Comparison of ENCODE assay signal across 8 mouse cellular contexts in the genomic region with DNA sequence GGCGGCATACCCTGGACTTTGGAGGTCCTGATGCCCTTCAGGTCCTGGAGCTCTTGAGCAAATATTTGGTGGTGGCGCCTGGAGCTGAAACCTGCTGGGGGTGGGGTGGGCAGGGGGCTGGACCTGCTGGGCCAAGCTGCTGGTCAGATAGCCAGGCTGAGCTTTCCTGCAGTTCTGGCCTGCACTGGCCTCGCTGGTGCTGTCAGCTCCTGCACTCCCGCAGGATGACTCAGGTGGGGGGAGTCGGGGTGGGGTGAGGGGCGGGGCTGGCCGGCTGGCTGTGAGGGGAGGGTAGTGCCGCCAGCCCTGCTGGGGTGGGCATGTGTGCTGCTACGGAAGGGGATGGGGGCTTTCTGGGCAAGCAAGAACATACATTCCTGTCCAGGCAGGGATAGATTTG. TPM values are rescaled to one million over a fixed set of nuclear protein-coding genes. Genes with fewer than 3 reads are reported as not detected.
A peak's percentile ranks its signal among the peaks of the same experiment; 100 is the strongest.
DNase-seq lines count a peak whose midpoint lies in the region; ATAC-seq and TF ChIP-seq lines count a peak whose summit lies in the region.

No protein-coding gene starts in this region.

- no peak for TF ChIP-seq POLR2A in liver, adult 2 months (IDR thresholded peaks at IDR 0.05; ENCODE audit: extremely low read depth, insufficient read depth, low read length)

- WGBS in neural tube, embryonic 11.5 days = 7% methylated on average over 9 of the region's 9 CpGs
- 19% methylated on average over 8 of the region's 9 CpGs for WGBS in liver, adult 2 months

- peaks cover 26% of the 10 kb centered on the region for H3K27me3 ChIP-seq in erythroblast, embryonic 14.5 days (ENCODE audit: control insufficient read depth)
- H3K27me3 ChIP-seq in neural tube, embryonic 11.5 days (ENCODE audit: control insufficient read depth, insufficient read depth, low read length) = no peaks in the 10 kb centered on the region
- no peaks in the 10 kb centered on the region for H3K27me3 ChIP-seq in liver, adult 2 months (ENCODE audit: control insufficient read depth, insufficient read depth, low read length)

- ATAC-seq in erythroblast, adult 5-6 weeks (replicated peaks; ENCODE audit: low FRiP score, poor library complexity, severe bottlenecking) = no peak
- ATAC-seq in neural tube, embryonic 11.5 days (ENCODE audit: insufficient read depth, low FRiP score, low TSS enrichment) = no peak

- H3K4me2 ChIP-seq in neural tube, embryonic 11.5 days (ENCODE audit: low read depth) = no peak overlapping the region

- DNase-seq in neural tube, embryonic 11.5 days (ENCODE audit: low spot score) = no peak
- DNase-seq in neural tube, embryonic 10.5 days (ENCODE audit: extremely low spot score, low spot score) = no peak
- no peak for DNase-seq in liver, adult 2 months (ENCODE audit: extremely low read depth, low read depth, low spot score)
- peak; percentile 76 for DNase-seq in yolk sac, embryonic 10.5 days (ENCODE audit: low spot score)
- DNase-seq in frontal cortex, postnatal 10 days (ENCODE audit: low spot score in 2 of 2) = no peak
- DNase-seq in thymus, adult 18-20 months = no peak

- TF ChIP-seq CTCF in liver, adult 2 months (IDR thresholded peaks at IDR 0.05; ENCODE audit: low read depth, low read length) = no peak

- H3K27ac ChIP-seq in neural tube, embryonic 11.5 days (ENCODE audit: low read depth, low read length) = no peak overlapping the region
- peak overlapping the region; percentile 72 for H3K27ac ChIP-seq in liver, adult 2 months (replicated peaks; ENCODE audit: insufficient read depth, low read depth, low read length)

- peaks cover 4% of the 10 kb centered on the region; the same call in 1 of the 2 replicates for H3K79me2 ChIP-seq in liver, adult 2 months (ENCODE audit: control insufficient read depth, insufficient read depth, low read length)

- peak overlapping the region; percentile 39 for H3K4me3 ChIP-seq in erythroblast, embryonic 14.5 days (replicated peaks)
- no peak overlapping the region for H3K4me3 ChIP-seq in neural tube, embryonic 11.5 days (ENCODE audit: low read depth, low read length)
- H3K4me3 ChIP-seq in liver, adult 2 months (ENCODE audit: insufficient read depth, low read depth, low read length) = peak overlapping the region; percentile 89

- H3K9me3 ChIP-seq in erythroblast, embryonic 14.5 days (ENCODE audit: control insufficient read depth, low read length) = no peaks in the 10 kb centered on the region
- no peaks in the 10 kb centered on the region for H3K9me3 ChIP-seq in neural tube, embryonic 11.5 days (ENCODE audit: control insufficient read depth, low read length)

- H3K4me1 ChIP-seq in erythroblast, embryonic 14.5 days (ENCODE audit: control insufficient read depth) = peaks cover 45% of the 10 kb centered on the region
- H3K4me1 ChIP-seq in neural tube, embryonic 11.5 days (ENCODE audit: control insufficient read depth, insufficient read depth, low read length) = peaks cover 28% of the 10 kb centered on the region
- H3K4me1 ChIP-seq in liver, adult 2 months (ENCODE audit: control insufficient read depth, insufficient read depth, low read length) = peaks cover 8% of the 10 kb centered on the region; the same call in 1 of the 2 replicates

- H3K36me3 ChIP-seq in erythroblast, embryonic 14.5 days (ENCODE audit: control insufficient read depth) = peaks cover 40% of the 10 kb centered on the region
- H3K36me3 ChIP-seq in neural tube, embryonic 11.5 days (ENCODE audit: control insufficient read depth, insufficient read depth, low read length) = peaks cover 6% of the 10 kb centered on the region
- H3K36me3 ChIP-seq in liver, adult 2 months (ENCODE audit: control insufficient read depth, insufficient read depth, low read length) = peaks cover 12% of the 10 kb centered on the region; the same call in 1 of the 2 replicates

- H3K9ac ChIP-seq in neural tube, embryonic 11.5 days (ENCODE audit: low read length) = peak overlapping the region; percentile 10; the same call in 1 of the 2 replicates
- H3K9ac ChIP-seq in liver, adult 2 months (ENCODE audit: low read depth, low read length) = peak overlapping the region; percentile 78

RNA-seq across cellular contexts. Expression of a gene that starts 5.0 kb away (rescaled TPM):
- polyA plus RNA-seq in erythroblast, embryonic 14.5 days (2012) = 1.1 and 2.5 TPM in 2 replicates
- 1.7 and 16.1 TPM in 2 replicates for total RNA-seq in erythroblast, adult 5-6 weeks (2015; ENCODE audit: low replicate concordance)
- total RNA-seq in erythroblast, adult 5-6 weeks (2017; ENCODE audit: low replicate concordance) = 6.3 and 15.9 TPM in 2 replicates
- 18.0 and 18.1 TPM in 2 replicates for polyA plus RNA-seq in neural tube, embryonic 11.5 days (2014; fragmentation: Nextera tagmentation; extraction: Ambion mirVana)
- 15.4 and 22.7 TPM in 2 replicates for total RNA-seq in liver, adult 2 months (2014; rRNA removed)
- polyA plus RNA-seq in liver, adult 2 months (2012; rRNA removed) = 33.5 and 40.4 TPM in 2 replicates

RNA-seq across cellular contexts. Expression of a gene that starts 5.3 kb away (rescaled TPM):
- 0.40 and 0.67 TPM in 2 replicates for polyA plus RNA-seq in erythroblast, embryonic 14.5 days (2012)
- 0.58 and 4.2 TPM in 2 replicates for total RNA-seq in erythroblast, adult 5-6 weeks (2015; ENCODE audit: low replicate concordance)
- 2.5 and 3.5 TPM in 2 replicates for total RNA-seq in erythroblast, adult 5-6 weeks (2017; ENCODE audit: low replicate concordance)
- polyA plus RNA-seq in neural tube, embryonic 11.5 days (2014; fragmentation: Nextera tagmentation; extraction: Ambion mirVana) = 59.1 and 64.9 TPM in 2 replicates
- total RNA-seq in liver, adult 2 months (2014; rRNA removed) = 9.5 and 10.0 TPM in 2 replicates
- polyA plus RNA-seq in liver, adult 2 months (2012; rRNA removed) = 34.6 and 38.4 TPM in 2 replicates

RNA-seq across cellular contexts. Expression of a gene that starts 15.4 kb away (rescaled TPM):
- polyA plus RNA-seq in erythroblast, embryonic 14.5 days (2012) = not detected in 2 replicates
- total RNA-seq in erythroblast, adult 5-6 weeks (2015; ENCODE audit: low replicate concordance) = not detected in 2 replicates
- 1.3 TPM in 1 of 2 replicates, not detected in the other for total RNA-seq in erythroblast, adult 5-6 weeks (2017; ENCODE audit: low replicate concordance)
- polyA plus RNA-seq in neural tube, embryonic 11.5 days (2014; fragmentation: Nextera tagmentation; extraction: Ambion mirVana) = 0.12 and 0.54 TPM in 2 replicates
- total RNA-seq in liver, adult 2 months (2014; rRNA removed) = not detected in 2 replicates
- 0.12 and 0.84 TPM in 2 replicates for polyA plus RNA-seq in liver, adult 2 months (2012; rRNA removed)

RNA-seq across cellular contexts. Expression of a gene that starts 16.5 kb away (rescaled TPM):
- polyA plus RNA-seq in erythroblast, embryonic 14.5 days (2012) = 33.0 and 33.8 TPM in 2 replicates
- total RNA-seq in erythroblast, adult 5-6 weeks (2015; ENCODE audit: low replicate concordance) = 9.2 and 25.1 TPM in 2 replicates
- 4.3 and 9.1 TPM in 2 replicates for total RNA-seq in erythroblast, adult 5-6 weeks (2017; ENCODE audit: low replicate concordance)
- polyA plus RNA-seq in neural tube, embryonic 11.5 days (2014; fragmentation: Nextera tagmentation; extraction: Ambion mirVana) = 89.7 and 93.7 TPM in 2 replicates
- total RNA-seq in liver, adult 2 months (2014; rRNA removed) = 22.3 and 28.5 TPM in 2 replicates
- polyA plus RNA-seq in liver, adult 2 months (2012; rRNA removed) = 104 and 166 TPM in 2 replicates

RNA-seq across cellular contexts. Expression of a gene that starts 19.1 kb away (rescaled TPM):
- polyA plus RNA-seq in erythroblast, embryonic 14.5 days (2012) = 2.3 and 2.8 TPM in 2 replicates
- 2.9 and 3.7 TPM in 2 replicates for total RNA-seq in erythroblast, adult 5-6 weeks (2015; ENCODE audit: low replicate concordance)
- total RNA-seq in erythroblast, adult 5-6 weeks (2017; ENCODE audit: low replicate concordance) = 2.0 and 4.3 TPM in 2 replicates
- polyA plus RNA-seq in neural tube, embryonic 11.5 days (2014; fragmentation: Nextera tagmentation; extraction: Ambion mirVana) = 31.5 and 33.1 TPM in 2 replicates
- 5.2 and 6.2 TPM in 2 replicates for total RNA-seq in liver, adult 2 months (2014; rRNA removed)
- 30.7 and 35.2 TPM in 2 replicates for polyA plus RNA-seq in liver, adult 2 months (2012; rRNA removed)

Comparison
In these comparisons a context has a peak if more than half of its experiments do, and no peak if none do; other contexts are left out.
1. RNA of a gene that starts 5.3 kb away (polyA plus RNA-seq): 59.1 to 64.9 TPM in neural tube, embryonic 11.5 days and 34.6 to 38.4 TPM in liver, adult 2 months; 0.40 to 0.67 TPM in erythroblast, embryonic 14.5 days; every median in the first group is over 10 times any median in the second.